Mouse (Mus musculus) adipocyte (in vitro differentiated cells): ENCODE data around the gene Mdfic.

Source experiments
- DNase-seq: peaks from one replicate; pipeline ENCODE4 v3.0.0-alpha.2; 2016; ENCODE audit warnings: low spot score

Gene Mdfic

DNA sequence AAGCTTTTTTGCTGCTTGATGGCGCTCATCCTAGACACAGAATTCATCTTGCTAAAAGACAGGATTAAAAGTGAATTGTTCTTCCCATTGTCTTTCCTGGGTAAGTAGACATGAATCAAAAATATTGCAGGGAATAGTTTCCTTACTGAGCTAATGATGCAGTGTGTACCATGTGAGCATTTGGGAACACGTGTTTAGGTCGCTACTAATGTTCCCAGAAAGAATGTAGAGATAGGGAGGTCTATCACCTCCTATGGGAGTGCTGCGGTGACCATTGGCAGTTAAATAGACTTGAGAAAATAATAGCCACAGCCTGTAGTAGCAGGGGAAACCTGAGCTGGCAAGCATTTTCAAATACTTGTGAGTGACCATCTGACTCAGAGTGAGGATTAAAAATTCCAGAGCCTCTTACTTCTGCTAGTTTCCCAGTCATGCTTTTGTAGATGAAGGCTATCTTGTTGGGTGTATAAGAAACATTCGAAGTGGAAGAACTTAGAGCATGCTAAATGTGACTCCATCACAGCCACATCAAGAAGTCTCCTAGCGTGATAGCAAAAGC lies 22.2 kb downstream of the Mdfic start:
- DNase-seq = no peak

DNA sequence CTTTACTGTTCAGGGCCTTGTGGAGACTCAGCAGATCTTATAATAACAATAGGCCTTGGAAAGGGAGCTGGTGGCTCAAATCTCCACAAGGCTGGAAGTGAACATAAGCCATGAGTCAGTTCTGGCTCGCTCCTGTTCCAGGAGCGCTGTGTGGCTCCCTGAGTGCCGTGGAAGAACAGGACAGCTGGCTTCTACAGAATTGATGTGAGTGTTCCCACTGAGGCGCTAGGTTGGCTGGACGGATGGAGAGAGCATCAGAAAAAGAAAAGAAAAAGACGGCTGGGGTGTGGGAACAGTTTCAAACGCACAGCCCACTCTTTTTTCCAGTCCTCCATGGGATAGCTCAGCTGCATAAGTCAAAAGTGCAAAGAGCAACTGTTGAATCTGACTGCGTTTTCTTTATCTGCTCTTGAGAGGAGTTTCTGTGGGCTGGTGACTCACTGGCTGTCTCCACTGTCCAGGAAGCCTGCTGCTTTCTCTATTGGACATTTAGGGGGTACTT lies 22.9 kb downstream of the Mdfic start:
- no peak for DNase-seq

DNA sequence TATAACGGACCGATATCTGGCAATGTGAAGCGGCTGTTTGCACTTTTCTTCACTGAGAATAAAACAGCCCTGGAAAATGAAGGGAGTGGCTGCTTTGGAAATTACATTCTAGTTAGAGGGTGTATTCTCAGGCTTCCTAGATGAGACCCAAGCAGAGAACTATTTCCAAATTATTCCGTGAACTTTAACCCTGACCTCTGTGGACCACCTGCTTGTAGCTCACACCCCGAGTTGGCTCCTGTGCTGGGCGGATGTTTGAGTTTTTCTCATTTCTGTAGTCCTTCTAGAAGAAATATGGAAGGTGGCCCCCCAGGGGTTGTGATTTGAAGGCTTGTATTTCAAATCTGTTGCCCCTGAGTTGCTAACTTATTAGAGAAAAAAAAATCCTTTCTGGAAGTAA lies 23.3 kb downstream of the Mdfic start:
- DNase-seq = no peak

DNA sequence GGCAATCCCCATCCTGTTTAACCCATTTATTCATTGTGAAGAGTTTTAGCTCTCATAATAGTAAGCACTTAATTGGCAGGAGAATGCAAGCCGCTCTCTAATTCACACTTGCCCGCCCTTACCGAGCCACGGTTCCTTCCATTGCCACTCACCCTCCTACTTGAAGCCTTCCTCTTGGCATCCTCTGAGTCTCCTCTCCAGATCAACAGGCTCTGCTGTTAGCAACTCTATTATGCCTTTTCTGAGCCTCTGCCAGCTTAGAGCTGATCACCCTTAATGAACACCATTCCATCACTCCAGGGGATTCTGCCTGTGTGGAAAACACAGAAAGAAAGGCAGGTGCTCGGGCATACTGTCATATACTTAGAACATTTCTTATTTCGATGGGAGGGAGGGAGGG lies 24.9 kb downstream of the Mdfic start:
- DNase-seq = no peak

DNA sequence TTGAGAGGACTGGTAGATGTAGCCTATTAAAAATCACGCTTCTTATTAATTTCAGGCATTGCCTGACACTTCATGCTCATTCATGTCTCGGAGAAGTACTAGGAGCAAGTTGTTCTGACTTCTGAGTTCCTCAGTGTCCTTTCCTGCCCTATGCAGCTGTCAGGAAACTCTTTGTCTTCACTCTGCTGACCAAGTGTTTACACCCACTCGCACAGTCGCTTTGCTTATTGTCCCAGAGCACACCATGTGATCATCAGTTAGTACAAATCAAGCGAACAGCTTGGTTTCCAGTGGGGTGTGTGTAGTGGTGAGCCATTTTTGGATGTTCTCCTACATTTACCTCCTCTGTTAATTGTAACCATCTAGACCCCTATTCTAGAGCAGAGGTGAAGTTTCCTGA lies 25.4 kb downstream of the Mdfic start:
- no peak for DNase-seq

DNA sequence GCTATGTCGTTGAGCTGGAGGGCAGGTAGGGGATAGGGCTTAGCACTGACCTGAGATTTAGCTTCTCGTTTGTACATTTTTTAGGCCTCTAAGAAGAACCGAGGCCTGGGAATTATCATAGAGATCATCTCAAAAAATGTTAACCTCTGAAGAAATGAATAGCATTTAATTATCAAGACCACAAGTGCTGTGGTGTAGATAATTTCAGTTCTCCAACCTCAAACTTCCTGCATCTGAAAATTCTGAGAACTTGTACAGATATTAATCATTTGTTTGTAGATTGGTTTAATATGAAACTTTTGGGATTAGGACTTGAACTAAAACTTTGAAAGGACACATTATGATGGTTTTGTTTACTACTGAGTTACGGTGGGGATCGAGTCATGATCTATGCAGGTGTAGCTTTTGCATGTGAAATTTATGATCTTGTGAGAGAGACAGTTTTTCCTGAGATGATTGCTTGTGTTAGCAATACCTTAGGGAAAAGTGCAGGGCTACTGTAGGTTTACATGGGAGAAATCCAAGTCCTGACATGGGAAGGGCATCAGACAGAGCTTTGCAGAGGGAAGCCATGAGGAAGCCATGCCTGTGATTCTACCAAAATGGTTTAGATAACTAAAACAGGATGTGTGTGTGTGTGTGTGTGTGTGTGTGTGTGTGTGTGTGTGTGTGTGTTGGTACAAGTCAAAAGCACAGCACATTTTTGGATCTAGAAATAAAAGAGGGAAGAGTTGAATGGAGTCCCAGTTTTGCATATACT lies 27.1 kb downstream of the Mdfic start:
- no peak for DNase-seq

DNA sequence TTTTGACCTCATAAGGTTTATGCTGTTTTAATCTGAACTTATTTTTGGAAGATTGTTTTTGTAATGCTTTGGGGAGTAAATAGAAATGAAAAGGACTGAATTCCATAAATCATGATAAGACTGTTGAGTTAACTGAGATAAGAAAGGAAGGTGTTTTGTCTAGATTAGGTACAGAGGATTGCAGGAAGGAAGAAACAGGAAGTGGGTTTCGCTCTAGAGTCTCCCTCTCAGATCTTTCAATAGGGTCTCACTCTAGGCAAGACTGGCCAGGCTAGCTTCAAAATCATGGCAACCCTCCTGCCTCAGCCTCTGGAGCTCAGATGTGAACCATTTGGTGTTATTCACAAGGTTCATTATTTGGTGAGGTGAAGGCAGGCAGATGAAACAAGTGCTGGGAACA lies 27.8 kb downstream of the Mdfic start:
- no peak for DNase-seq

DNA sequence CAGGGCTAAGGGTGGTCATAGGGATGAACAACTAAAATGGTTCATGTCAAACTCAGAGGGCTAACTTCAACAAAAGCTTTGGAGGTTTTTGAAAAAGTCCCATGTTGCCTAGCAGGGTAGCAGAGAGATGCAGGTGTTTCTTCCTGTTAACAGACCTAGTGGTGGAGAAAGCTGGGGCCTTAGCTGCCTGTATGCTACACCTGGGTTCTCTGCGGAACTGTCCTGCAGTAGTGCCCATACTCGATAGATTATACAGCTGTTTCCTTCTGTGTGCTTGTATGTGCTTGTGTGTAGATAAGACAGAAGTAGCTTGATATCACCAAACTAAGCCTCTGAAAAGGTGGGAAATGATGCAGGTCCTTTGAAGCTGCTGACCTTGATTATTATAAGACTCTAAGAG lies 28.5 kb downstream of the Mdfic start:
- DNase-seq = no peak

DNA sequence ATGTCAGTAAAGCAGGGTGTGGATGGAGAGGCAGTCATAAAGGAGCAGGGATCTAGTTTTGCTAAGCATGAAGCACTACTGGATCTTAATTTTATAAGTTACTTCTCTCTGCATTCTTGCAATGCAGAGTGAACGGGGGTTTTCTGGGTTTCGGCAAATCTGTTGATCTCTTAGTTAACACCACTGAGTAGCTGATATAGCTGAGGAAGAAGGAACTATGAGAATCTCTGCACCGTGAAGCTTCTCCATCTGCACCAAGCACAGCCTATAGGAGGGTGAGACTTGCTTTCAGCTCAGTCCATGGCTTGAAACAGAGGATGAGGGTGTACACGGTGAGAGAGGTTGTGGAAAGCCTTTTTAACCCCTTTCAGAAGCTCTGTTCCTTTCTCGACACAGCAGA lies 29.6 kb downstream of the Mdfic start:
- DNase-seq = no peak

DNA sequence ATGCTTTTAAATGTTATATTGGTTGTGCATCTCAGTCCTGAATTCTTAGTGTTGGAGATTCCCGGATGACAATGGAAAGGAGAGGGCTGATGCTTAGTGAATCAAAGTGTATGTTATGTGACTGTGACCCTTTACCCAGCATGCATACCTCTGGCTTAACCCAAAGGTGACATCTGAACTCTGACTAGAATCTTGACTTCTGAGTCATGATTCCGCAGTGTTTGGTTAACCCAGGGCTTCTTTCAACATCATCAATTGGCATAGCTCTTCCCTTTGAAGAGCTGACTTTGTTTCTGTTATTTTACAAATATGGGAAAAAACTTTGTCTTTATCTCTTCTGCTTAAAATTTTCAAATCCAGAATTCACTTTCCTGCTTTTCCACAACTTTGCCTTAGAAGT lies 30.9 kb downstream of the Mdfic start:
- DNase-seq = no peak

DNA sequence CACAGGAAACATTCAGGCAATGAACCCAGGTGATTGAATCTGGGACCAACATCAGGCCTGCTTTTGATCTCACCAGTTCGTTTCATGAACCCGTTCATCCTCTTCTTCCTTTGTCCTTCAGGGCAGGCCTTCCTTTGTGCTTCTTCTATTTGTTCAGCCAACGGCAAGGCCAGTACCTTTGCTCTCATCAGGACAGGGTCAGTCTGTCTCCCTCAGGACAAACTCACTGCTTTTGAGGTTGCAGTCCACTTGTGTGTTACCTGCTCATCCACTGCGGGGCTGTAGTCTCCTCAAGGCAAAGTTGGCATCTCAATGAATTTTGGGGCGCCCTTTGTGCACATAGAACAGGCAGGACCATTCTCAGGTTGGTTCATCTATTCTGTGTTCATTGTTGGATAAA lies 31.7 kb downstream of the Mdfic start:
- no peak for DNase-seq

DNA sequence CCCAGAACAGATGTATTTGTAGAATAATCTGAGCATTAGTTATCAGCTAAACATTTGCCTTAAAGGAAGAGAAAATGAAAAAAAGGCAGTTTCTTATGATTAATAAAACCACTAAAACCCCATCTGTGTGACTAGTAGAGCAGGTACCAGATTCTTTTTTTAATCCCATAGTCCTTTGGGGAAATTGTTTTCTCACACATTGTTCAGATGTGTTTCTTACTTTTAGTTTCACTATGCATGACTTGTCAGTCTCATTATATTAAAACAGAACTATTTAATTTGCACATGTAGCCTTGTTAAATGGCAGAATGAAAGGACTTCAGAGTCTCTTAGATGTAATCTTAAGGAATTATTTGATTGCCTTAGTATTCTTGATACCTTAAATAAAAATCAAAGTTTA lies 32.7 kb downstream of the Mdfic start:
- no peak for DNase-seq

DNA sequence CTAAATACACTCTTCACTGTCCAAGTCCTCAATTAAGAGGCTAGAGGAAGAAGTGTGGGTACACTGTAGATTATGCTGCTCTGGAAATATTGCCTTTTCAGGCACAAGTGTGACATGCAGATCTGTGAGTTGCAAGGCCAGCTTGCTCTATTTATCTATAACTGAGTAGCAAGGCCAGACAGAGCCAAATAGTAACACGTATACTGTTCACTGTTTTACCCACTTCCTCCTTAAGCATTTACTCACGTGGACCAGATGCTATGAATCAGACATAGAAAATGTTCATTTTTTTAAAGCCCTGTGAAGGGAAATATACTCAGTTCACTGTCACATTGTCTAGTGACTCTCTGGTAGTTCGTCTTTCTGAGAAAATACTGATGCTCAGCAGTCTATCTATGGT lies 37.9 kb downstream of the Mdfic start:
- DNase-seq = no peak

DNA sequence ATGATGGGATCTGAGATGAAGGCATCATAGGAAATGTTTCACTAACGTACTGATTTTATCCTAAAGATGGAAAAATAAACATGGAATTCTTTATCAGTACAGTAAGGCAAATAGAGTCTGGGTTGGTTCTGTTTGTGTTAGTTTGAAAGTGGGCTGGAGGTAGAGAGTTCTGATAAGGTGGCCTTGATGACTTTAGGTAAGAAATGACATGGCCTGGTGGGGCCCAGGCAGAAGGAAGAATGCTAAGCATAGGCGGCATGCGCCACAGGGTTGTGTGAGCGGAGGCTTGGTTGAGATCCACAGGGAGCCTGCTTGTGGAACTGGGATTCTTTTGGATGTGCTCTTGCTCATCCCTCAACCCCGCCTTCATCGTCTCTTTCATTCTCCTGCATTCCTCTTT lies 40.3 kb downstream of the Mdfic start:
- no peak for DNase-seq

DNA sequence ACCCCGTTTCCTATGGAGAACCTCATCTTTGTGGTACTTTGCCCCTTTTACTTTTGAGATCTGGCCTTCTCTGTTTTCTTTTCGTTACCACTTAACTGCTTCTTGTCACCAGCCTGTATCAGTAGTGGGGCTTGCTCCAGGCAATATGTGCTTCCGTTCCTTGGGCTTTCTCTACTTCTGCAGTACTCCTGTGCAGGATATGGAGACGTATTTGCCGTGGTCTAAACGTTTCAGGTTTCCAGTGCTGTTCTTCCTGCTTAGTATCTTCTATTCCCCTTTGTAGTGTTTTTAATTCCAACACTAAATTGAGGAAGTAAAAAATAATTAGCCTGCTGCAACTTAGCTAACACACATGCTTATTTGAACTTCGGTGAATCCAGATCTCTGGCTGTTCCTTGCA lies 43.6 kb downstream of the Mdfic start:
- no peak for DNase-seq

DNA sequence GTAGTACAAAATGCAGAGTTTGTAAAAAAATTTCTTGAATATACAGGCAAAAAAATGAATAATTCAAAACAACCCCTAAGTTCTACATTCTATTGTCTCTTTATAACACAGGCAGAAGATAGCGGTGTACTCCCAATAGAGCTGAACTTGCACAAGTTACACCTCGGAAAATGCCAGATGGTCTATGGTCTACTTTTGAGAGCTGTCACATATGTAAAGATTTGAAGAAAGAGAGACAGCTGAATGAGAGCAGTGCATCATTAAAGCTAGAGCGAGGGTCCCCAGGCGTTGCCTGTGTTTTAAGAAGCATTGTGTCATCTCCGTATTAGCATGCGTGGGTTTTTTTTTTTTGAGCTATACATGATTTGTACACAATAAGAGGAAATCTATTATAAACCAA lies 47.0 kb downstream of the Mdfic start:
- no peak for DNase-seq

DNA sequence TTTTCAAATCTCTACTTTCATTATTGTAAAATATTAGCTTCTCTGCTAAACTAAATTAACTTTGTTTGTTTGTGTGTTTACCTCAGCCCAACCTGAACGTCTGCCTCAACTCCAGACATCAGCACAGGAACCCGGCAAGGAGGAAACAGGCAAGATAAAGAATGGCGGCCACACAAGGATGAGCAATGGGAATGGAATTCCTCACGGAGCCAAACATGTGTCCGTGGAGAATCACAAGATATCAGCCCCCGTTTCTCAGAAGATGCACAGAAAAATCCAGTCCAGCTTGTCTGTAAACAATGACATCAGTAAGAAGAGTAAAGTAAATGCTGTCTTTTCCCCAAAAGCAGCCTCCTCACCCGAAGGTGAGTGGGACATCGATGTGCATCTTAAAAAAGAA lies 49.7 kb downstream of the Mdfic start:
- DNase-seq = peak; percentile 27

DNA sequence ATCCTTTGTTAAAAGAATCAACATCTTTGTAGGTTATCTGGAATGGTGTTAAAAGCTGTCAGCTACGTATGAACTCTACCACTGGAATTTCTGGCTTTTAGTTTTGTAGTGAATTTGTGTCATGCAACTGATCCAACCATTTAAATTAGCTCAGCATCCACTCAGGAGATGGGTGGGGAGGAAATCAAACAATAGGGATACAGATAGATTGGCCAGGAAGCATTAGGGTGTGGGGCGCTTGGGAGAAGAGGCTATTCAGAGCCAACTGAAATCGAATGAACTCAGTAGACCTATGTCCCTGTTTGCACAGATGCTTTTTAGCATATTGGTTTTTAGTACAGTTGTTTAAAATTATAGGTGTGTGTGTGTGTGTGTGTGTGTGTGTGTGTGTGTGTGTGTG lies 56.6 kb downstream of the Mdfic start:
- no peak for DNase-seq

DNA sequence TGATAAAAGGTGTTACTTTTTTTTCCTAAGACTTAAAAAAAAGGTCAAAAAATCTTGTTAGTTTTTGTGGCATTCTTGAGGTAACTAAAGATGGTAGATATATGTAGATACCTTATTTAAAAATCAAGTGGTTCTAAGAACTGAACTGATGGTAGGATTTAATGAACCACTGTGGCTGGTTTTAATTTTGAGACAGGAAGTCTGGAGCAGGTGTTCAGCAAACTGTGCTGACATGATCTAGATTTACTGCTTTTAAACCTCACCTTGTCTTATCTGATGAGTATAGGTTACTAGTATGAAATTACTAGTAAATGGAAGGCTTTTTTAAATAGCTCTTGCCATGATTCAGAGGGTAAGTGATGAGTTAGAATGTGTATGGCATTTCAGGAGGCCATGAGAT lies 59.7 kb downstream of the Mdfic start:
- no peak for DNase-seq

DNA sequence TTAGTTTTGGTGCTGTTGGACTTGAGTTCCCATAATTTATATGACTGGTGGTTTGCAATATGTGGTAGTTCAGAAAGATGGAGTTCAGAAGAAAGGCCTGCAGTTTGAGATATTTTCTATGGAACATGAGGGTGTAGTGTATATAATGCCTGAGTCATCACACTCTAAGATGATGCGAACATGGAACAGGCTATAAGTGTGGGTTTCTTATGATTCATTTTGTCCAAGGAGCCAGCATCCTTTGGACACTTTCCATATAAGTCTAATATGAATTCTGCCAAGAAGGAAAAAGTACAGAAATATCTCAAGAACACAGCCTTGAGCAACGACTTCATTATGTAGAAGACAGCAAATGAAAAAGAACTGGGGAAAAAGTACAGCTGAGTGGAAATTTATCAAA lies 60.2 kb downstream of the Mdfic start:
- peak; percentile 47 for DNase-seq

DNA sequence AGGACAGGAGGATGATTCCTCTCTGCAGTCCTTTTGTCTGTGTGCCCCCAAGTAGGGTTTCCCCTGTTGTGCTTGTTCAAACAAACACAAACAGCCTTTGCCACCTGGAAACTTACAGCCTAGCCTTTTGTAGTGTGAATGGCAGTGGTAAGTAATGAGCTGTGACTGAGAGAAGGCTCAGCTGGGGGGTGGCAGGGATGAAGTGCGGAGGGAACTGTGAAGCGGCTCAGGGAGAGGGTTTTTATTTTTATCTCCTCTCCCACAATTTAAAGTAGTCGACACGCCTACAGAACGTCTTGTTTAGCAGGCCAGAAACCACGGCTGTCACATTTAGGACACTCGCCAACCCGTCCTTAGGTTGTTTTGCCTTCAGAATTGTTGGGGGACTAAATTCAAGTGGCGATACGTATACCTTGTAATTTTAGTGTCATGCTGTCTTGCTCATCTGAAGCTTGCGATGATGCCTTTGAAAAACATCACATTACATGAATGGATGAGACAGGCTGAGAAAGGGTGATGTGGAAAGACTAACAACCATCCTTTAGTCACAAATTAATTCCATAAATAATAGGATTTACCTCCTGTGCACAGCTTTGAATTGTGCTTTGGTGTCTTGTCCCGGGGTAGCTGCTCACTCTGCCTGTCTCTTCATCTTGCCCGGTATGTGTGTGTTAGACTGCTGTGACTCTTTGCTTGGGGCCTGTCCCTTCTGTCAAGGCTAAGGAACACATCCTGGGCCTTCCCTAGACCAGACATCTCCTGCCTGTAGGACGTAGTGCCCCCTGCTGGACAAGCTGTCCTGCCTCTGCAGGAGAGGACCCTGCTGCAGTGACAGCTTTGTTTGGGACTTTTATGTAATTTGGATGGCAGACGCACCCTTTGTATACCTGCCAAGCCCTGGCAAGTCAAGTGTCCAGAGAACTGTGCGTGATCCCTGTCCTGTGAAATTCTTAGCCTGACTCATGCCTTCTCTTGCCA lies 69.4 kb downstream of the Mdfic start:
- peak; percentile 91 for DNase-seq

DNA sequence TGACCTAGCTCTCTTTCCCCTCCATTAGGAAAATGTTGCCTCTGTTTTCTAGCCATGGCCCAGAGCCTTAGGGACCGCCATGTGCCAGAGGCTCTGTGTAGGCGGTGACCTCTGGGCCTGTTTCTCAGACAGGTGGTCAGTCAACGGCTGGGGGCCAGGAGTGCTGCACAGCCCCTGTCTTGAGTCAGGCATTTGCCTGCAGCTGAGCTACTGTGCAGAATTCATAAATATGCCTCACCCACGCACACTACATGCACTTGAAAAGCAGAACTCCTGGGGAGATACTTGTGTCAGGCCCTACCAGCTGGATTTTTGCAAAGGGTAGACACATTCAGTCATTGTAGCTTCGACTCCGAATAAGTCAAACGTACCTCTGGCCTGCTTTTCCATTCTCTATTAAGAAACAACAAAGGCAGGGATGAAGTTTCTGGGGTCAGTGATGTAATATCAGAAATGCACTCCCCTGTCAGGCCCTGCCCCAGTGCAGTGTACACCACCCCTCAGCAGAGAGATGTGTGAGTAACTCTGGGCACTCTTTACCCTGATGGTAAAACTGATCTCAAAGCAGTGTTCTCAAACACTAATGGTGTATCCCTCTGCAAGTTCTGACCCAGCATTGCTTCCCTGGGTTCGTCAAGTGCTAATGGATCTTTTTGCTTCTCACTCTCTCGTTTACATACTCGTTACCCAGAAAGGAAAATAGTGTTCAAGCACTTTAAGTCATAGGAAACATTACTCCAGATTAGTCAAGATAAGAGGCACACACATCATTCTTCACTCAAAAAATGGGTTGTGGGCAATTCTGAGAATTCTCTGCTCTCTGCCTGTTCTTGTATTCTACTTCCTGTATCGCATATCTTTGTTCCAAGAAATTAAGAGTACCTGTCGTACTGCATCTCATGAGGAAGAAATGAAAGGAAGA lies 72.5 kb downstream of the Mdfic start:
- DNase-seq = peak; percentile 13
